Mouse (Mus musculus) embryo, embryonic 10 days (tissue): ENCODE measurements at regions not wholly inside any gene's neighbourhood (a gene's known extent, or its start where the extent isn't known, plus 50 kb on each side); places are given as distances from the start of the nearest gene placed in this dataset.

Experiments
- DNase-seq: peaks from one replicate; pipeline ENCODE4 v3.0.0-alpha.2; 2015; ENCODE audit warnings: low spot score

DNA sequence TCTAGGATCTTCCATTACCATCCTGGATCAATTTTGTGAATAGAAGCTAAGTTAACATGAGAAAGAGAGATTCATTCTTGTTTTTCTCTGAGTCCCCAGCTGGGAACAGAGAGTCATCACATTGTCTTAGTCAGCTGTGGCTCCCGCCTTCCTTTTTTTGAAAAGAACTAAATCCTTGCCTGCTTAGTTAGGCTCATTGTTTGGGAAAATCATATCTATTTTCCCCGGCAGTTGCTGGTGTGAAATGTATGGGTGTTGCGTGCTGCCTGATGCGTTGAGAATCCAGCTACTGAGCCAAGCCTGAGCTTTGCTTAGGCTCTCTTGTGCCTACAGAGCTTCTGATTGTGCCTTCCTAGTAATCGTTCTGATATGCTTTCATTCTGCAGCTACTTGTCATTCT is 66.3 kb downstream of the Fam50b start:
- DNase-seq: no peak

DNA sequence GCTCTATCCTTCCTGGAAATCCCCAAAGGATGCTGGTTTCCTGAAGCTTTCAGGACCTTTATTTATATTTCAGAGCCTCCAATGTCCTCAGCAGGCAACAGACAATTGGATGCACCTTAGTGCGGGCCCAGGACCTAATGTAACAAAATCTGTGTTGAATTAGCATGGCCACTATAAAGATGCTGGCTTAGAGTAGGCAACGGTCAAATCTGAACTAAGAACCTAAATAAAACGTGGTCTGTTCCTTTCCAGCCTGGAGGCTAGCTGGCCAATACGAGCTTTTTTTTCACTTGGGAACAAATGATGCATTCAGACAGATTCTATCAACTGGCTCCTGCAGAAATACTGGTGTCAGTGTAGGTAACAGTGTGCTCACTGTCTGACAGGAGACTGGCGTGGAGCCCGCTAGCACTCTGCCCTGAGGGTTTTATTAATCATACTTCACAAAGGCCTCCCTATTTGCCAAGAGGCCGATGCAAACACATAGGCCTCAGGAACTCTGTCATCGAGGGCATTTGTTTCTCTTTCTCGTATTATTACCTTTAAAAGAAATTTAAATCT is 68.5 kb upstream of the Prpf4b start:
- DNase-seq: no peak

GRCm38 (mm10) chr13:34809536-34809935 is 65.6 kb upstream of the Prpf4b start:
- no peak for DNase-seq

- peak; percentile 75 for DNase-seq
These were observed 60.7 kb upstream of the Prpf4b start for GRCm38 (mm10) chr13:34814161-34815056.

DNA sequence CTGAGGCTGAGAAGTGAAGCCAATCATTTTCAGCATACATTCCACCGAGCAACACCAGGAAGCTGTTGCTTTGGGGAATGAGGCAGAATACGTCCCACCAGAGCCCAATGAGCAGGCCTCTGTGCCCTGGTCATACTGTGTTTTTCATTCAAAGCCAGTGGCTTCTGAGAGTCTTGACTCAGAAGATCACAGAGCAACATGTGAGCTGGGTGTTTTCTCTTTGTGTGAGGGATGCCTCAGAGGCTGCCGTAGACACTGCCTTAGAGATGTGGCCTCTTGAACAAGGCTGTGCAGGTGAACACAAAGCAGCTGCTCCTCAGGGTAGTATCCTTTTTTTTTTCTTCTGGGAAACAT is 60.1 kb upstream of the Prpf4b start:
- DNase-seq: no peak

- no peak for DNase-seq
These were observed 56.9 kb upstream of the Prpf4b start for GRCm38 (mm10) chr13:34818211-34818610.

DNA sequence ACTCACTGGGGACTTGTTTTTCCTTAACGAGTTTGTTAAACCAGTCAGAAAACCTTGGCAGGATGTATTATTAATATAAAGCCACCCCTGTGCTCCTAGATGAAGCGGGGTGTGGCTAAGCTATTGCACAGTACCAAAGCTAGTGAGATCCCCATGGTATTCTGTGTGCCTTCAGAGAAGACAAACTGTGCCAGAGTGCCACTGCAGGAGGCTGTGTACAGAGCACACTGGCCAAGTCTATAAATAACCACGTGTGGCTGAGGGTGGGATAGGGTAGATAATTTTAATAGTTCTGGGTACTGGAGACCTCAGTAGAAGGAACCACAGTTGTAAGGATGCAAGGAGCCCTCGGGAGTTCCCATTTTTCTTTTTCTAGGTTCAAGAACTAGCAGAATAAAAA is 54.7 kb upstream of the Prpf4b start:
- no peak for DNase-seq

- DNase-seq: no peak
These were observed 53.2 kb upstream of the Prpf4b start for GRCm38 (mm10) chr13:34821946-34822345.

GRCm38 (mm10) chr13:34824157-34824556 is 50.9 kb upstream of the Prpf4b start:
- no peak for DNase-seq
